Mouse (Mus musculus) C2C12 (cell line): ENCODE results near the gene Elovl5.

Source experiments
- CTCF ChIP-seq: IDR thresholded peaks from one replicate; pipeline ENCODE4 v1.5.1; 2011; ENCODE audit not compliant: control insufficient read depth, insufficient read depth, insufficient read length
- MYOG ChIP-seq: IDR thresholded peaks from one replicate; pipeline ENCODE4 v1.6.1; 2011; ENCODE audit not compliant: control insufficient read depth, insufficient read length; ENCODE audit errors: extremely low read depth

DNA sequence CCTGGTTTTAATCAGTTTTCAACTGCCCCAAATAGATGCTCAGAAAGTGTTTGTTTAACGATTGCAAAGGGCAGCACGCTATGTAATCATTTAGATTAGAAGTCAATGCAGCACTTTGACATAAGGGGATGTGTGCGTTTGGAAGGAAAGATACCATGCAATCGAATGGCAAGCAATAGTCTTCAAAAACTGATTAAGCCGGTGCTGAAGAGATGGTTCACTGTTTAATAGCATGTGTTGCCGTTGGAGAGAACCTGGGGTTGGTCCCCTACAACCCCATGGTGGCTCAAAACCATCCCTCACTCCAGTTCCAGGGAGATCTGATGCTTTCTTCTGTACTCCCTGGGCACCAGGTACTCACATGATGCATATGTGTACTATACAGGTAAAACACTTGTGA, 4.9 kb upstream of the Elovl5 start:
- TF ChIP-seq CTCF (no peak), MYOG (no peak)
